Mouse (Mus musculus) G1E (cell line): Measurements from ENCODE around the gene Fndc3b.

Experiments used
- CTCF ChIP-seq: IDR thresholded peaks from 2 replicates; pipeline ENCODE4 v1.5.1; 2012; ENCODE audit warnings: low read depth, low read length, inconsistent platforms, mixed read lengths
- GATA1 ChIP-seq: IDR thresholded peaks from 2 replicates; pipeline ENCODE4 v1.6.1; 2012; ENCODE audit warnings: borderline replicate concordance, low read length, inconsistent platforms, mixed read lengths
- POLR2AphosphoS5 ChIP-seq: IDR thresholded peaks from 2 replicates; pipeline ENCODE4 v1.6.1; 2012; ENCODE audit warnings: low read depth, low read length, inconsistent platforms; ENCODE audit not compliant: insufficient replicate concordance
- TAL1 ChIP-seq: conservative IDR thresholded peaks from 2 replicates; pipeline ENCODE4 v1.6.1; 2012; ENCODE audit warnings: low read depth, low read length, inconsistent platforms, mixed read lengths

DNA sequence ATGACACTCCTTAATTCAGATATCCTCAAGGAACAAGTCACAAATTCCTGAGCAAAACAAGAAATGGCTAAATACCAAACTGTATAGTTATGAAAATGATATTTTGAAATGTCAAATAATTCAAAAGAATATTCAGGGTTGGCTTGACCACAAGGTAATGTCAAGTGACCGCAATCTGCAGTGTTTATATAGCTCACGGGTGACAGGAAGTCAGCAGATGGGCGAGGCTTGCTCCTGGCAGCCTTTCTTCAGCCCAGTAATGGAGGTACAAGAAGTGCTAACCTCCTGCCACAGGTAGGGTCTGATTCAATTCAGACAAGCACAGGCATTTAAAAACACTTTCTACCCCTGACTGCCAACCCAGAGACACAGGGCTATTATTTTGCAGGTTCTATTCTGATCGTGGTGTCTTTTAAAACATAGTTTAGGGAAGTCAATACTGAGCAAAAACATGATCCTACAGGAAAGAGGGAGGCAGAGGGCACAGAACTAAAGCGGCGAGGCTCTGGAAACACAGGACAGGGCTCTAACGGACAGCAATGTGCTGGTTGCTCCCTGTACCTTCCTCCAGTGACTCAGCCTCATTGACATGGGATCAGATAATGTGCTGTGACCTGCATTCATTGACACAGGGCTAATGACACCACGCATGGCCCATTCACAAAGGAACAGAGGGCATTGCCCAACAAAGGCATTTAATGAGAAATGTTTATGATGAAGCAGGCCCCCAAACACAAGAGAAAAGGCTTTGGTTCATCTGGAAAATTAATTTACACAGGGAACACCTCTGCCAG lies 256.5 kb downstream of the Fndc3b start:
- TF ChIP-seq CTCF (no peak), POLR2AphosphoS5 (no peak), TAL1 (no peak), GATA1 (no peak)
